Mouse (Mus musculus) inflammation-experienced regulatory T-cells, adult 16 weeks (primary cell): Measurements from ENCODE around the gene Sez6. TPM values are rescaled to one million over a fixed set of nuclear protein-coding genes. Genes with fewer than 3 reads are reported as not detected.

Experiments used
- polyA plus RNA-seq: library from polyadenylated mRNA; unstranded; fragments of 100-300 nt; shearing (Covaris generic); gene quantifications from one replicate; pipeline ENCODE4 v1.2.1, GENCODE M21; 2017

The Sez6 gene
- not detected for polyA plus RNA-seq

GRCm38 (mm10) chr11:77930751-77931540 lies at the start of gene Sez6:
Gene Sez6, plus strand, starts transcription at chr11:77930800.

GRCm38 (mm10) chr11:77893787-77894718 lies 36.5 kb upstream of the Sez6 start, which contains the start of gene Pipox:
Gene Pipox, minus strand, starts transcription at chr11:77894096.

GRCm38 (mm10) chr11:77982441-77982905 lies 51.9 kb downstream of the Sez6 start, which contains the start of gene Phf12:
Gene Phf12, plus strand, starts transcription at chr11:77982754.

Other genes starting within 250 kb of the Sez6 start
- 90.6 TPM for gene Nufip2, start 244.6 kb upstream of the Sez6 start, polyA plus RNA-seq
- 0.27 TPM for gene Cryba1, start 205.5 kb upstream of the Sez6 start, polyA plus RNA-seq
- 81.4 TPM for gene Myo18a, start 167.6 kb upstream of the Sez6 start, polyA plus RNA-seq
- 0.41 TPM for gene Gm10277, start 143.1 kb upstream of the Sez6 start, polyA plus RNA-seq
- gene Pipox, start 36.7 kb upstream of the Sez6 start, polyA plus RNA-seq = 1.8 TPM
- gene Phf12, start 52.0 kb downstream of the Sez6 start, polyA plus RNA-seq = 29.9 TPM
- gene Dhrs13, start 101.5 kb downstream of the Sez6 start, polyA plus RNA-seq = 1.5 TPM
- gene Flot2, start 107.1 kb downstream of the Sez6 start, polyA plus RNA-seq = 34.0 TPM
- gene Eral1, start 149.6 kb downstream of the Sez6 start, polyA plus RNA-seq = 40.5 TPM
- gene Fam222b, start 163.9 kb downstream of the Sez6 start, polyA plus RNA-seq = 28.8 TPM
- gene Traf4, start 234.8 kb downstream of the Sez6 start, polyA plus RNA-seq = 6.3 TPM
- gene Nek8, start 245.9 kb downstream of the Sez6 start, polyA plus RNA-seq = 14.2 TPM
- 4.6 TPM for gene Tlcd1, start 245.9 kb downstream of the Sez6 start, polyA plus RNA-seq